ENCODE assay signal across 8 mouse cellular contexts in the genomic region with DNA sequence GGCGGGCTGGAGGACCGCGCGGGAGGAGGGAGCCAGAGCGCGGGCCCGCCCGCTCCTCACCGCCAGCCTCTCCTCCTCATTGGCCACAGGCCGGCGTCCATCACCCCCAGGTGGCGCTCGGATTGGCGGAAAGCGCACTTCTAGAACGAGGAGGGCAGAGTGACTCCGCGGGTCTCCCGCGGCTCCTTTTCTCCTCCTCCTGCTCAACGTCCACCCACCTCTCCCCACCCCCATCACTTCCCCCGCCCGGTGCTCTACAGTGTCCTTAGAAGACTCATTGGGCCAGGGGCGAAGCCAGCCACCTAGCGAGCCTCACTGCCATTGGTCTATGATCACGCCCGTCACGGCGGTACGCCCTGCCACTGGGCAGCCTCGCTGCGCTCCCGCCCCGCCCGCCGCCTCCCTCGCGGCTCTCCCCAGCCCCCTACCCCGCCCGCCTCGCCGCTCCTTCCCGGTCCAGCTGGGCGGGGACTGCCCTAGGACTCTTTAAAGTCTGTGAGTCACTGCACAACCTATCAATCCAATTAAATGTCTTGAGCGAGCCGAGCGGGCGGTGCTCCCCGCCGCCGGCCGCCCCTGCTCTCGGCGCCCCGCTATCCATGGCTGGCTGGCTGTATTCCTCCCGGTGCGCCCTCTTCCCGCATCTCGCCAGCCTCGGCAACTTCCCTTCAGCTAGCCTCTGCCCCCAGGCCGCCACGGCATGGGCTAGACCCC. TPM values are rescaled to one million over a fixed set of nuclear protein-coding genes. Genes with fewer than 3 reads are reported as not detected.
DNase-seq lines count a peak whose midpoint lies in the region; ATAC-seq lines count a peak whose summit lies in the region.

Sertad2 (plus strand) TSS at position 515 of the 714 bp plus-strand sequence.

- DNase-seq in adipocyte (ENCODE audit: low spot score), result peak; percentile 99
- DNase-seq in embryo, embryonic 10 days (ENCODE audit: low spot score), result peak; percentile 99
- peak; percentile 98 for DNase-seq in gastrocnemius, postnatal 10 days
- DNase-seq in induced T-regulatory cell, adult 2 months (ENCODE audit: low read depth), result peak; percentile 98
- peak; percentile 99 for DNase-seq in left cerebral cortex, adult 9 months (ENCODE audit: low spot score in 2 of 2)
- DNase-seq in right cerebral cortex, postnatal 14 days, result peak; percentile 100
- DNase-seq in urinary bladder, postnatal 36 days (ENCODE audit: low spot score in 2 of 2), result peak; percentile 97 to 99

- peak; percentile 87 for ATAC-seq in megakaryocyte progenitor cell, adult 5-6 weeks (replicated peaks; ENCODE audit: poor library complexity)

RNA-seq across cellular contexts. Expression of gene Sertad2, which starts in this region (rescaled TPM):
- total RNA-seq in gastrocnemius, postnatal 10 days (2021), result 10 to 100 TPM; 14.6 to 17.2 TPM
- total RNA-seq in megakaryocyte progenitor cell, adult 5-6 weeks (2015), result 8.8 and 11.3 TPM in 2 replicates
- 6.9 and 9.4 TPM in 2 replicates for total RNA-seq in megakaryocyte progenitor cell, adult 5-6 weeks (2017)

Comparison
In these comparisons a context has a peak if more than half of its experiments do, and no peak if none do; other contexts are left out.
1. Peak in every context shown above with its lines: DNase-seq and ATAC-seq.